Mouse (Mus musculus): ENCODE results near the gene Magi2.

GRCm38 (mm10) chr5:19487947-19488346, 261.1 kb downstream of the Magi2 start:
- TF ChIP-seq CTCF (IDR thresholded peaks at IDR 0.05; ENCODE audit: borderline replicate concordance, control insufficient read depth, extremely low read depth, insufficient read depth, low read length, poor library complexity) (no peak), POLR2A (IDR thresholded peaks at IDR 0.05; ENCODE audit: control insufficient read depth, extremely low read depth, insufficient read depth, low read length, poor library complexity) (no peak)

All from thymus, adult 2 months (tissue).